Mouse (Mus musculus) gastrocnemius, adult 18-20 months (tissue): ENCODE results near the gene Selplg. TPM values are rescaled to one million over a fixed set of nuclear protein-coding genes. Genes with fewer than 3 reads are reported as not detected.
"Not testable (repeated sequence)": the region's sequence is repeated elsewhere in the genome, so short reads cannot be mapped to it uniquely, and the experiment has no call there.

ENCODE experiments used
- DNase-seq: peaks from one replicate; pipeline ENCODE4 v3.0.0; 2021; ENCODE audit warnings: low spot score
- total RNA-seq, 2 experiments: library from RNA; stranded (reverse); gene quantifications; 2 replicates each; pipeline ENCODE4 v1.2.3; 2021

Gene Selplg
- total RNA-seq, 2 experiments from 2014 or later, result 0.85 to 0.87 TPM

GRCm38 (mm10) chr5:113826619-113827018 lies 5.8 kb downstream of the Selplg start:
- no peak for DNase-seq

DNA sequence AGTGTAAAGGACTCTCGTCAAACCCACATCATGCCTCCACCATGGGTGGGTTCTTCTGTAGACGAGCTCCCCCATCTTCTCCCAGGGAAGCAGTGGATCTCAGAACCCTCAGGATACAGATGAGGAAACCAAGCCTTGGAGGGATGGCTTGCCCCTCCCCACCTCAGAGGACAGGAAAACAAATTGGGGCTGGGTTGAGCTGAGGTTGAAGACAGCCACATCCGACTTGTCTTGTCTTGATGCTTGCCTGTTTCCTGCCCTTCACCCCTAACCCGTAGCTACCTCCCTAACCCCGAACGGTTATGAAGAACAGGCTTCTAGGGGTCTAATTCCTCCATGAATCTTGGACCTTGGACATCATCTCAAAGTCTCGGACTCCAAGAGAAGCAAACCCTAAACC lies 6.9 kb downstream of the Selplg start:
- no peak for DNase-seq

DNA sequence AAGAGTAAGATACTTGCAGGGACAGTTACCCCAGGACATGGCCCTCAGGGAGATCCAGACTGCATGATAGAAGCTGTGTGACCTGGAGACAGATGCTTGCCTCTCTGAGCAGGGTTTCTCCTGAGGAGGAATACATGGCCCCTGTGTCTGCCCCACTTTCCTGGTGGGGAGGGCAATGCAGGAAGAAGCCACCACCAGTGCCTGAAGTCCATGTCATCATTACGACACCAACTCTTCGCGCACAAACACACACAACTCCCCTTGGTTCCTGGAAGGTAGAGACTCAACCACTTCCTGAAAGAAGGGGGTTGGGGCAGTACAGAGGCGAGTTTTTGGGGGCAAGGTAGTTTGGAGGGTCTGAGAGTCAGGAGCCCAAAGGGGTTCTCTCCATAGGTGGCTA lies 8.2 kb downstream of the Selplg start:
- no peak for DNase-seq

GRCm38 (mm10) chr5:113818572-113818971 lies 13.9 kb downstream of the Selplg start:
- no peak for DNase-seq

GRCm38 (mm10) chr5:113815638-113816152 lies 16.7 kb downstream of the Selplg start:
- DNase-seq, result peak; percentile 47

DNA sequence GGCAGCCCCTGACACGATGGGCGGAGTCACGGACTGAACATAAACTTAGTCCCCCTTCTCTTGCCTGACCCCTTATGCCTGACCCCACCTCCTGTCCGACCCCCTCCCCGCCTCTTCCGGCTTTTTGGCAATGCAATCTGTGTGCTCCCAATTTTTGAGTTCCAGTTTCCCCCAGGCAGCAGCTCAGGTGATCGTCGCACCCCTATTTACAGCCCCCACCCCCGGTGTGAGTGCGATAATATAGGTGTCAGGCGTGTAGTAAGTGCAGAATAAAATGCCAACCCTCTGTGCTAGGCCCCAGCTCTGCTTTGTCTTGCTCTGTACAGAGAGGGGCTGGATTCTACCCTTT lies 17.4 kb downstream of the Selplg start:
- DNase-seq, result no peak

DNA sequence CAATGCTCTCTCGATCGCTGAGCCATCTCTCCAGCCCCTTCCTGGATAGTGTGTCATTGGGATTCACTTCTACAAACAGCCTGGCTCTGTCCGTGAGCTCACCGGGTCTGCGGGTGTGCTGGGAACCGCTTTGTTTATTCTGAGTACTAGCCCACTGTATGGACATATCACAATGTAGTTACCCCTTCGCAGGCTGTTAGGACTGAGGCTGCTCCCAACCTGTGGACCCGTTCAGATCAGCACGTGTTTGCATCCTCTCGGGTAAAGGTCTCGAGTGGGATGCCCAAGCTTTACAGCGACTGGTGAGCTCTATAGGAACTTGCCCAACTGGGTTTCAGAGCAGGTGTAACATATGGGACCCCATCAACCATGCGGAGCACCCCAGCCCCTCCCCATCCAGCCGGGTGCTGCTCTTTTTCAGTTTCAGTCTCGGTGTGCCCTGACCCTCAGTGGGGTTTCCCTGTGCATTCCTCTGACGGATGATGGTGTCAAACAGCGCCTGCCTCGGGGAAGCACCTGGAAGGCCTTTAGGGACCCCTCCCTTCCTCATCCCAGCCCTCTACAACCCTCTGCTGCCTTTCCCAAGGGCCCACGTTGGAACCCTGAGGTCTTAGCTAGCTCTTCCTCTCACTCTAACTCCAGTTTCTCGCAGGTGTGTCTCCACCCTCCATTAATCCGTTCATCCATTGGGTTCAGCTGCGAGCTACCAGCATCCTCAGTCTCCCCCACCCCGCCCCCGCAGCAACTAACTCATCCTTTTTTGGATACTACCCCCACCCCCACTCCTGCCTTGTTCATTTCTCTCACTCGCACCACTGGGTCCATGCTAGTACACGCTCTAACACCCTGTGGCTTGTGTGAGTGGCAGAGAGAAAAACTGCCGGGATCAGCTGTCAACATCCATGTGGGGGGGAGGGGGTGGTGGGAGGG lies 18.1 kb downstream of the Selplg start:
- DNase-seq, result no peak

GRCm38 (mm10) chr5:113813608-113814007 lies 18.8 kb downstream of the Selplg start:
- no peak for DNase-seq

DNA sequence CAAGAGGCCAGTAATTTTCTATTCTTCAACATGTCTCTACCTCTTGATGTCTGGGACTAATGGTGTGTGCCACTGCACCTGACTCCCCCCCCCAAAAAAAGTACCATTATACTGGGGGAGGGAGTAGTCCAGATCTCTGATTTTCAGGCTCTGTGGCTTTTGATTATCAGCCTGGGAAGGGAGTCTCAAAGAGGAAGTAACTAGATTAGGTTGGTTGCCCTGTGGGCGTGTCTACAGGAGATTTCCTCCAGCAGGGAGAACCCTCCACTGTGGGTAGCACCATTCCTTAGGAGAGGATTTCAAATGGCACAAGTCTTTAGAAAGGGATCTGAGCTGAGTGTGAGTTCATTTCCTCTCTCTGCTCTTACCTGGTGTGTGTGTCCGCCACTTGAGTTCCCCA lies 19.8 kb downstream of the Selplg start:
- no peak for DNase-seq

- not testable (repeated sequence) for DNase-seq
Measured at GRCm38 (mm10) chr5:113811824-113812420, 20.5 kb downstream of the Selplg start.

DNA sequence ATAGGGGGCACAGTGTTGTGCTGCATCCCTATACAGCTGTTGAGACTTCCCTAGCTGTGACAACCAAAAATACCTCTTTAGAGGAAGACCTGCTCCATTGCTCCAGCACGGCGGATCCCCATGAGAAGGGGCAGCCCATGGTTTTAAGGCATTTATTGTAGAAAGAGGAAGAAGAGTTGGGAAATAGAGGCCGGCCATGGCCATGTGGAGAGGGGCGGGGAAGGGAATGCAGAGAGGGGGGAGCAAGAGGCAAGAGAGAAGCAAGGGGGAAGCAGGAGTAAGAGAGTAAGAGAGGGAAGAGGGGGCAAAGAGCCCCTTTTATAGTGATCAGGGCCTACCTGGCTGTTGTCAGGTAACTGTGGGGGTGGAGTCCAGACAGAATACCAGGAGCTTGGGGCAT lies 22.3 kb downstream of the Selplg start:
- no peak for DNase-seq

GRCm38 (mm10) chr5:113808177-113808576 lies 24.3 kb downstream of the Selplg start:
- no peak for DNase-seq

DNA sequence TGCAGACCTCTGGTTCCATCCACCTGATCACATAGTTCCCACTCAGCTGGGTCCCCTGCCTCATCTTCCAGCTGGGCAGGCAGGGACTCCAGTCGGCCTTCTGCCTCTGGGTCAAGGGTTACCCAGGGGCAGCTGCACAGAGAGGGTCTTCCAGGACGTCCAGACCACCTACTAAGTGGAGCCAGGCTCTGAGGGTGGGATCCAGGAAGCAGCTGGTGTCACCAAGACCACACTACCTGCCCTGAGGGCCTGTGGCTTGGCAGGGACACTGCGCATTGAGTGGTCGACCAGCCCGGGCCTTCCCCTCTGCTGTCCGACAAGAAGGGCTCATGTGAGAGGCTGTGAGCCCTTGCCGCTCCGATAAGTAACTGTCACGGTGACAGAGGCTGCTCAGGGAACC lies 24.7 kb downstream of the Selplg start:
- no peak for DNase-seq

DNA sequence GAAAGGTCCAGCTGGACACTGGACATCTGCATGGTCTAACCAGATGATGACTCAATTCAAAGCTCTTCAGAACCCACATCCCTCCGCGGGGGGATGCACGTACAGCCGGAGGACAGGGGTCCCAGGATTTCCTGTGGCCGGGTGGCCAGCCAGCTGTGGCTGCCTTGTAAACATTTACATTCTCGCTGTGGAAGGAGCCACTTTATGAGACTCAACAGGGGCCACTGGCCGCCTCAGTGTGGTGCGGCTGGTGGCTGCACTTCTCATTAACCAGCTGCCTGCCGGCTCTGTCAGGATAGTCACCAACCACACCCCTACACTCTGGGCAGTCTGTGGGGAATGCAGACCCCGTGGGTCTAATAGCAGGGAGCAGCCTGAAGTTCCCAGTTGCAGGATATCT lies 26.0 kb downstream of the Selplg start:
- DNase-seq, result no peak

DNA sequence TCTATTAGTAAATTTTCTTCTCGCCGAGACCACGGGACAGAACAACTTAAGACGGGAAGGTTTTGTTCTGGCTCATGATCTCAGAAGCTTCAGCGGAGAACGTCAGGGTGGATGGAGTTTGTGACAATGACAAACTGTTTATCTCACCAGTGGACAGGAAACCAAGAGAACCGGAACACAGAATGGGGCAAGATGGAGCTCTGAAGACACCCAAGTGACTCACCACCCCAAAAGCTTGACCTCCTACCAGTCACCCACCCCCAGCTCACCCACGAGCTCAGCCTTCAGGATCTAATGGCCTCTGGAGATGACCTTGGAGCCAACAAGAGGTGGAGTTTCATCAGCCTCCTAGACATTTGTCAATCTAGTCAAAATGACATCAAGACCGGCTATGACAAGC lies 27.1 kb downstream of the Selplg start:
- DNase-seq, result no peak

GRCm38 (mm10) chr5:113804395-113804966 lies 28.0 kb downstream of the Selplg start:
- no peak for DNase-seq

GRCm38 (mm10) chr5:113800280-113800679 lies 32.2 kb downstream of the Selplg start, which contains the start of gene Tmem119:
Gene Tmem119 (minus strand): TSS chr5:113800516.
- peak; percentile 31 for DNase-seq

DNA sequence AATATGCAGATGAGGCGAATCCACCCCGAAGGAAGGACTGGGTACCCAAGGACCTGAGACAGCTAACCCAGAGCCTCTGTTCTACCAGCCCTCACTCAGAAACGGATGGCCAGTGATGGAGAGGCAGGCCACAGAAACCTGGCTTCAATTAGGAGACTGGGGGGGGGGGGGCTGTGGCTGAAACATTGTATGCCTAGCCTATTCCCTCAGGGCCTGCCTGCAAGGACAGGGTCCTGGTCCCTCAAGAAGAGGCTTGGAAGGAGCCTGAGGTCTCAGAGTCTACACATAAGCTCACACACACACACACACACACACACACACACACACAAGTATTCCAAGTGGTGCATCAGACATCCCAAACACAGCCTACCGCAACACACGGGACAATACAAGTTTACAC lies 32.8 kb downstream of the Selplg start:
- no peak for DNase-seq

DNA sequence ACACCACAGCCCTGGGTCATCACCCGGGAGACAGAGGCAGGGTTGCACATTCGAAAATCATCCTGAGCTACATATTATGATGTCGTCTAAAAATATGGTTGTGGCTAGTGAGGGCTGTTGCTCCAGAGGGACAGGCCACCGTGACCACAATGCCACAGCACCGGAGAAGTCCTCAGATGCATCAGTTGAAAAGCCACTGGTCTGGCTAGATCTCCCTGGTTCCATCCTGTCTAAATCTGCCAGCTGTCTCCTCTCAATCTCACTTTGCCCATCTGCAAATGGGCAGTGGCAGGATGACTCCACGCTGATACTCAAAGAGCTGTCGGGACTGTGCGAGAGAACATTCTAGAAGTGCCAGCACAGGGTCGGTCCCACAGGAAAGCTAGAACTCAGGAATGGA lies 33.9 kb downstream of the Selplg start:
- no peak for DNase-seq

- no peak for DNase-seq
Measured at GRCm38 (mm10) chr5:113797149-113797882, 35.1 kb downstream of the Selplg start.

GRCm38 (mm10) chr5:113796401-113797148 lies 35.9 kb downstream of the Selplg start:
- no peak for DNase-seq
